Mouse (Mus musculus) midbrain, postnatal 0 days (tissue): ENCODE measurements around the gene Dnaaf5. TPM values are rescaled to one million over a fixed set of nuclear protein-coding genes. Genes with fewer than 3 reads are reported as not detected.

Experiments
- ATAC-seq: fragments of 200-750 bp; cut with Nextera tagmentation; 2 replicates; pipeline ENCODE4 v1.8.0; 2017; ENCODE audit warnings: moderate number of reproducible peaks, mild to moderate bottlenecking, moderate TSS enrichment, moderate library complexity; ENCODE audit not compliant: low FRiP score
- DNase-seq: peaks from one replicate; pipeline ENCODE4 v3.0.0-alpha.2; 2015; ENCODE audit warnings: low spot score
- H3K27ac ChIP-seq: fragments of 300-500 bp; sonication (generic); 2 replicates; pipeline ENCODE4 v1.5.1; 2014; ENCODE audit warnings: low read depth, mild to moderate bottlenecking, low read length, mixed read lengths
- H3K27me3 ChIP-seq: fragments of 300-500 bp; sonication (generic); 2 replicates; pipeline ENCODE4 v1.6.1; 2014; ENCODE audit warnings: low read length, control low read depth, mixed read lengths; ENCODE audit not compliant: insufficient read depth
- H3K36me3 ChIP-seq: fragments of 300-500 bp; sonication (generic); 2 replicates; pipeline ENCODE4 v1.6.1; 2014; ENCODE audit warnings: low read length, control low read depth, mixed read lengths; ENCODE audit not compliant: insufficient read depth
- H3K4me1 ChIP-seq: fragments of 300-500 bp; sonication (generic); 2 replicates; pipeline ENCODE4 v1.6.1; 2014; ENCODE audit warnings: mild to moderate bottlenecking, control low read depth, antibody characterized with exemption, low read length, mixed read lengths; ENCODE audit not compliant: insufficient read depth
- H3K4me2 ChIP-seq: fragments of 300-500 bp; sonication (generic); 2 replicates; pipeline ENCODE4 v1.6.1; 2014; ENCODE audit warnings: low read depth, mild to moderate bottlenecking, low read length, mixed read lengths; ENCODE audit not compliant: poor library complexity, severe bottlenecking
- H3K4me3 ChIP-seq: fragments of 300-500 bp; sonication (generic); 2 replicates; pipeline ENCODE4 v1.5.1; 2014; ENCODE audit warnings: low read depth, mild to moderate bottlenecking, low read length, moderate library complexity
- H3K9ac ChIP-seq: fragments of 300-500 bp; sonication (generic); replicated peaks from 2 replicates; pipeline ENCODE4 v1.6.1; 2014; ENCODE audit warnings: mild to moderate bottlenecking, low read length, moderate library complexity, mixed read lengths; ENCODE audit not compliant: poor library complexity, severe bottlenecking
- H3K9me3 ChIP-seq: fragments of 300-500 bp; sonication (generic); 2 replicates; pipeline ENCODE4 v1.6.1; 2016; ENCODE audit warnings: low read length, control low read depth
- CTCF ChIP-seq: IDR thresholded peaks from 2 replicates; pipeline ENCODE4 v1.5.1; 2016; ENCODE audit warnings: antibody characterized with exemption, mild to moderate bottlenecking
- WGBS: fragments of 180-500 bp; shearing (Covaris S2); extraction: QIAGEN DNeasy Blood & Tissue Kit; methylation state at CpG from one replicate; pipeline ENCODE4 v1.1.7; 2014; 5-methylcytosine and 5-hydroxymethylcytosine counted together
- polyA plus RNA-seq: library from polyadenylated mRNA; unstranded; fragments of >200 nt; fragmentation: Nextera tagmentation; extraction: Ambion mirVana; gene quantifications from 2 replicates; pipeline ENCODE4 v1.2.1, GENCODE M21; 2015
- total RNA-seq: library from RNA; depleted of rRNA; stranded (reverse); fragments of >200 nt; gene quantifications from 2 replicates; pipeline ENCODE4 v1.2.3, GENCODE M21; 2014

Gene Dnaaf5
- total and polyA plus RNA-seq, 2 experiments from 2014 or later: 2.9 to 14.0 TPM

- TF ChIP-seq CTCF: no peak
- 90% methylated on average over 4 of the region's 4 CpGs for WGBS
- Histone ChIP-seq H3K9ac (no peak overlapping the region), H3K36me3 (no peaks in the 10 kb centered on the region; the same call in 1 of the 2 replicates), H3K4me2 (no peak overlapping the region), H3K4me1 (0 out of 2 replicates have a peak, but pooled peaks cover 4% of the 10 kb centered on the region), H3K9me3 (no peaks in the 10 kb centered on the region), H3K27ac (no peak overlapping the region), H3K4me3 (no peak overlapping the region), H3K27me3 (no peaks in the 10 kb centered on the region)
- DNase-seq: no peak
- no peak for ATAC-seq
These were observed 4.3 kb upstream of the Dnaaf5 start for GRCm38 (mm10) chr5:139145726-139146125.

DNA sequence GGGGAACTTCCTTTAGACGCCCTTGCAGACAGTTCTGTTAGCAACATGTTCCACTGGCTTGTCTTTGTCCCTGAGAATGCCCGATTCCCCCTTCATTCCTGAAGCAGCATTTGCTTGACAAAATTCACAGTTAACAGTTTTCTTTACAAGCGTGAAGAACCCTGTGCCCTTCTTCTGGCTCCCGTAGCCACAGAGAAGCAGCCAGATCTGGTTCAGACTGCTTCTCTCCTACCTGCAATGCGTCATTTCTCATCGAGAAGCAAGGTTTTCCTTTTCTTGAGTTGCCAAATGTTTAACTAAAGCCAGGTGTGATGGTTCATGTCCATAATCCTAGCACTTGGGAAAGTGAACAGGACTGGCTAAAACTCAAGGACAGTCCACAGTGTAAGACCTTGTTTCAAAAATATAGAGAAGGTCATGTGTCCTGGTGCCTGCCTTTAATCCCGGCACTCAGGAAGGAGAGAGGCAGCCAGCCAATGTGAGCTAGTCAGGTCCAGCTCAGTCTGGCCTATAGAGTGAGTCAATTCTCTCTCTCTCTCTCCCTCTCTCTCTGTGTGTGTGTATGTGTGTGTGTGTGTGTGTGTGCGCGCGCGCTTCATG lies 3.4 kb upstream of the Dnaaf5 start:
- H3K36me3 ChIP-seq: no peaks in the 10 kb centered on the region; the same call in 1 of the 2 replicates
- H3K9me3 ChIP-seq: no peaks in the 10 kb centered on the region
- H3K27ac ChIP-seq: no peak overlapping the region
- H3K4me1 ChIP-seq: peaks cover 8% of the 10 kb centered on the region; the same call in 1 of the 2 replicates
- 88% methylated on average over 11 of the region's 11 CpGs for WGBS
- no peak overlapping the region for H3K4me3 ChIP-seq
- H3K9ac ChIP-seq: no peak overlapping the region
- TF ChIP-seq CTCF: no peak
- DNase-seq: peak; percentile 12
- no peaks in the 10 kb centered on the region for H3K27me3 ChIP-seq
- ATAC-seq: no peak
- no peak overlapping the region for H3K4me2 ChIP-seq

DNA sequence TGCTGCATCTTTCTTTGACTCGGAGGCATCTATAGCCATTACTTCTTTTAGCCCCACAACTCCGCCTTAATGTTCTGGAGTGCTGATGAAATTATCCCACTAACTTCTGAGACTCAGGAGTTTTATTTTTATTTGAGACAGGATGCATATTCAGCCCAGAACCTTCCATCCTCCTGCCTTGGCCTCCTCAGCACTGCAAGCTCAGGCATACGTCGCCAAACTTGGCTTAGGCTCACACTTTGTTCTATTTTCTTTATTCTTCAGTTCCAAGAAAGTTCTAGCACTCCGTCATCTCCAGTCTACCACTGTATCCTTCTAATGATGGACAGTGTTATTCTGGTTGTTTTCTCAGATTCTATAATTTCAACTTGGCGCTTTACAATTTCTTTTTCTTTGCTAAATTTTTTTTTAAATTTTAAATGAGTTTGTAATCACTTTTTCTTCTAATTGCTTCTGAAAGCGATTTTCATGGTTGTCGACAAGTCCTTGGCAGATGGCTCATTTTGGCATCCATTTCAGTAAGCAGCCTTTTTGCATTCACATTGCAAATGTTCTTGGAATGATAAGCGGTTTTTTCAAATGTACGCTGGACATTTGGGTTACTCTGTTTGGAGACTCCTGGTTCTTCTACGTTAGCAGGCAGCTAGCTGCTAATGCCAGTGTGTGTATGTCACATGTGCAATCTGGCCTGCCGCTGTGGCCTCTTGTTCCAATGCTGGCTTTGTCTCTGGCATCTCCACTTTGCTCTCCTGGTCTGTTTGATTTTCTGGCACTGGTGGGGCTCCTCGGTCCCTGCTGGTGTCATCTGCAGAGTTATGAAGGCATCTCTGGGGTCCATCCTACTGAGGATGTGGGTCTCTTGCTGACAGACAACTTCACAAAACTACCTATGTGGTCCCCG lies 2.6 kb upstream of the Dnaaf5 start:
- DNase-seq (peak; percentile 80), ATAC-seq (no peak)
- Histone ChIP-seq H3K4me1 (peaks cover 8% of the 10 kb centered on the region; the same call in 1 of the 2 replicates), H3K9me3 (no peaks in the 10 kb centered on the region), H3K9ac (no peak overlapping the region), H3K27me3 (no peaks in the 10 kb centered on the region), H3K4me2 (no peak overlapping the region), H3K27ac (no peak overlapping the region), H3K4me3 (no peak overlapping the region), H3K36me3 (no peaks in the 10 kb centered on the region; the same call in 1 of the 2 replicates)
- no peak for TF ChIP-seq CTCF
- WGBS: 80% methylated on average over 14 of the region's 14 CpGs

- H3K4me3 ChIP-seq: peak overlapping the region; percentile 87
- peak; percentile 43; the same call in 1 of the 2 replicates for ATAC-seq
- DNase-seq: no peak
- peak overlapping the region; percentile 75; the same call in 1 of the 2 replicates for H3K27ac ChIP-seq
- peaks cover 12% of the 10 kb centered on the region; the same call in 1 of the 2 replicates for H3K36me3 ChIP-seq
- H3K9me3 ChIP-seq: no peaks in the 10 kb centered on the region
- H3K27me3 ChIP-seq: no peaks in the 10 kb centered on the region
- H3K4me1 ChIP-seq: peaks cover 8% of the 10 kb centered on the region; the same call in 1 of the 2 replicates
- WGBS: 29% methylated on average over 11 of the region's 11 CpGs
- no peak for TF ChIP-seq CTCF
- H3K4me2 ChIP-seq: peak overlapping the region; percentile 90
- H3K9ac ChIP-seq: peak overlapping the region; percentile 46; the same call in 1 of the 2 replicates
These were observed 884 bp upstream of the Dnaaf5 start for GRCm38 (mm10) chr5:139149006-139149672.

DNA sequence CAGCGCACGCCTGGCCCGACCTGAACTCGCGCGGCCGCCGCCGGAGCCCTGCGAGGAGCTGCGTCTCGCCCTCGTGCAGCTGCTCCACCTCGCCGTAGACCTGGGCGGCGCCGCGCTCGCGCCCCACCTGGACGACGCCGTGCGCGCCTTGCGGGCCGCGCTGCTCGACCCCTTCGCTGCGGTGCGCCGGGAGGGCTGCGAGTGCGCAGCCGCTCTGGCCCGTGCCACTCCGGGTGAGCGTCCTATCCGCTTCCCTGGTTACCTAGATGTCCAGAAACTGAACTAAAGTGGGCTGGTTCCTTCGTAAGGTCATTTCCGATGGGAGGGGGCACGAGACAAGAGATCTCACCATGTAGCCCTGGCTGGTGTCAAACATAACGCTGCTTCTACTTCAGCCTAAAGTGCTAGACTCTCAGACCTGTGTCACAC lies 594 bp downstream of the Dnaaf5 start:
- H3K36me3 ChIP-seq: peaks cover 26% of the 10 kb centered on the region
- TF ChIP-seq CTCF: no peak
- WGBS: 2% methylated on average over 42 of the region's 45 CpGs
- peak overlapping the region; percentile 75 for H3K27ac ChIP-seq
- DNase-seq (peak; percentile 48), ATAC-seq (peak; percentile 36)
- no peaks in the 10 kb centered on the region for H3K9me3 ChIP-seq
- H3K4me1 ChIP-seq: peaks cover 8% of the 10 kb centered on the region; the same call in 1 of the 2 replicates
- H3K4me2 ChIP-seq: peak overlapping the region; percentile 90
- H3K27me3 ChIP-seq: no peaks in the 10 kb centered on the region
- H3K9ac ChIP-seq: peak overlapping the region; percentile 74
- H3K4me3 ChIP-seq: peak overlapping the region; percentile 87
